Mouse (Mus musculus) granulocyte monocyte progenitor cell, adult 5-6 weeks (primary cell): Measurements from ENCODE around the gene Btg2. TPM values are rescaled to one million over a fixed set of nuclear protein-coding genes. Genes with fewer than 3 reads are reported as not detected.

Experiments used
- ATAC-seq: replicated peaks from 2 replicates; pipeline ENCODE4 v1.8.0; 2016; ENCODE audit warnings: mild to moderate bottlenecking, moderate TSS enrichment, inconsistent platforms; ENCODE audit not compliant: poor library complexity, severe bottlenecking
- total RNA-seq, 2 experiments: library from RNA; stranded (forward) in 1 of 2; stranded (reverse) in 1 of 2; fragments of 200-712, 200-1000 nt in 1 of 2; fragments of >200 nt in 1 of 2; fragmentation: Nextera tagmentation in 1 of 2; gene quantifications; 2 replicates each; pipeline ENCODE4 v1.2.3; 2014 to 2017

The Btg2 gene
- total RNA-seq, 2 experiments from 2014 or later, result 13.5 to 31.3 TPM

DNA sequence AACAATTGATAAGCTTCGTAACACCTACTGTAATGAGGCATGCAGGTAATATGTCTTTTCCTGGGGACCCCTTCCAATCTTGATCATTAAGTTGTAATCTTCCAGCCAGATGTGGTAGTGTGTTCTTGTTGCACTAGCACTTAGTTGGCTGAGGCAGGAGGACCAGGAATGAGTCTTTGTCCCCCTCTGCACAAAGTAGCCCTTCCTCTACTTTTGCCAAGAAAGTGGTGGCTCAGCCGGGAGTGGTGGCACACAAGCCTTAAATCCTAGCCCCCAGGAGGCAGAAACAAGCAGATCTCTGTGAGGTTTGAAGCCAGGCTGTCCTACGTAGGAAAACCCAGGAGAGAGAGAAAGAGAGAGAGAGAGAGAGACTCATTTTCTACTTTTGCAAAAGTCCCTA, 17.0 kb downstream of the Btg2 start:
- no peak for ATAC-seq

DNA sequence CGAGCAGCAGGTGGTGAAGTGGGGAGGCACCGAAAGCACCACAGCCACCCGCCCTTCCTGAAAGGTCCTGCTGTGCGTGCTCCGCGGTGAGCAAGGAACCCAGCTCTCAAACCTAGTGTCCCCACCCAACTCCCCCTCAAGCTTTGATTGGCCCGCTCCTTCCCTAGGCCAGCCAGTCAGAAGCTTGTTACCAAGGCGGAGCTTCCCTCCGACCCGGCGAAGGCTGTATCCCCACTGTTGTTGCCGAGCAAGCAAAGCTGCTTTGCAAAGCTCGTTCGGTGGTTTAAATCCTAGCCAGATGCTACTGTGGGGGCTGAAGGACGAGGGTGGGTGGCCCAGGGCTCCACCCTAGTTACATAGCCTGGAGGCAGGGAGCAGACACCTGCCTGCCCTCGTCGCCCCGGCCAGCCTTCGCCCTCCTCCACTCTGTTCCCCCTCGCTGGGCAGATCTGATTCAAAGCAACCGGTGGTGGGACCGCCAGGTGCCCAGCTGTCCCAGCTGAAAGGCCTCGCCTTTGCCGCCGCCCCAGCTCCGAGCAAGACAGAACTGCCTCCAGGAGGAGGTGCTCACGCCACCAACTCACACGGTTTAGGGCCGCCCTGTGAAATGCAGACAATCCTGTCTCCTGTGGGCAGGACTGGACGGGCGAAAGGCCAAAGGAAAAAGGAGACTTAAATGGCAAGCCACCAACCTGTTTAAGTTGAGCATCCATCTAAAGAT, 17.9 kb downstream of the Btg2 start:
- ATAC-seq, result peak; percentile 70

DNA sequence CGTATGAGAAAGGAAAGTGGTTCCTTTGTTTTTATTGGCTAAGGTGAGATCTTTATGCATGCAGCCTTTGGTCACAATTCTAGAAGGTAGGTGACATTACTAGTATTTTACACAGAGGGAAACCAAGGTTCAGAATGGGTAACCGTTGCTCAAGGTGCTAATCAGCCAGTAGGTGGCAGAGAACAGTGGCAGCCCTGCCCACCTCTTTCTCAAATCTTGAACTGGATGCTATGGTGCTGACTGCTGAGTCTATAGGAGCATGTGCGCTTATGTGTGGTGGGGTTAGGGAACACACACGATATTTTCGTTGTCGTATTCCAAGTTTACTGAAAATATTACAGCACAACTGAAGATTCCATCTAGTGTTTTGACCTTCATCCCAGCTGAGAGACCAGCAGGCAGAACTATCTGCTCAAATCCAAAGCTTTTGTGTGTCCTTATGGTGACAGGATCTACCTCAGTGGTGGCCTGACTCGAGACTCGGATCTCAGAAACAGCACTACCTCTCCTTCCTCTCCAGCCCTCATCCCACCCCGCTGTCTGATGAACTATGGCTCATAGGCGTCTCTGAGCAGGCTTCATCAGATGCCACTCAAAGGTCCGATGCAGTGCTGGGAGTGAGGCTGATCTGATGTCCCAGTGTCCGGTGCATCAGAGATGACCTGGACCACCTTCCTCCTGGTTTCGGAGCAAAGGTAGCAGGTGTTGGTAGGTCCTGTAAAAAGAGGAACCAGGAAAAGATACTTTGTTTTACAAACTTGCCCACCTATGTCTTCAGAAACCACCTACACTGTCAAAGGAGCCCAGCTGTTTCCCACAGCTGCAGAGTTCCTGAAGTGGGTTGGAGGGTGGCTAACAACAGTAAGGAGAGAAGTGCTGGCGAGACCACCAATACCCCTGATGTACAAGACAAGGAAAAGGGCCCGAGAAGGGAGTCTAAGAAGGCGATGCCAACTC, 18.9 kb downstream of the Btg2 start:
- ATAC-seq, result no peak

DNA sequence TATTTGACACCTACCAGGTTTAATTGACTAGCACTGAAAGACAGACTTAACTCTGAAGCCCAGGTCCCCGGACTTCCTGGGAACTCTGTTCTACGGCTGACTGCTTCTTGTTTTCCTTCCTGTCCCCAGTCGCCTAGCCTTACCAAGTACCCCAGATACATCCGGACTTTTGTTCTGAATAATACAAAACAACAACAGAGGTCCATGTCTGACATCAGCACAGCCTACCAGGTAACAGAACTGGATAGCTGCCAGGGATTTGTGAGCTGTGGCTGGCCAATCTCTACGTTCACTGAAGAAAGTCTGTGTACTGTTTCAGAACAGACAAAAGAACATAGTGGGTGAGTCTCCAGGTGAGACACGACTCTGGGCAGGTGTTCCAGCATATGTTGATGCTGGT, 20.1 kb downstream of the Btg2 start:
- ATAC-seq, result no peak

DNA sequence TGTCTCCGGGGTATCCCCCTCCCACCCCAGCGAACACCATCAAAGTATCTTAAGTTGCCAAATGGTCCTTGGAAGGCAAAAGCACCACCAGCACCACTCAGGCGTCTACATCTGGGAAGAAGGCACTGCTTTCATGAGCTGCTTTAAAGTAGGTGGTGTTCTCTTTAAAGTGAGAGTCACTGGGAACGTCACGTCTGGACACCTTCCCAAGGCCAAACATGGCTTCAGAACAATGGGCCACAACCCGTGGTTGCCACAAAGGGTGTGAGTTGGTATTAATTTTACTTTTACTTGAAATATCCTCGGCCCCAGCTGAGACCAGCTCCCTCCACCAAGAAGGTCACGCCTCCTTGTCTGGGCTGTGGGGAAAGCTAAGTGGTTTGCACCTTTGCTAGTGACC, 21.2 kb downstream of the Btg2 start:
- no peak for ATAC-seq

DNA sequence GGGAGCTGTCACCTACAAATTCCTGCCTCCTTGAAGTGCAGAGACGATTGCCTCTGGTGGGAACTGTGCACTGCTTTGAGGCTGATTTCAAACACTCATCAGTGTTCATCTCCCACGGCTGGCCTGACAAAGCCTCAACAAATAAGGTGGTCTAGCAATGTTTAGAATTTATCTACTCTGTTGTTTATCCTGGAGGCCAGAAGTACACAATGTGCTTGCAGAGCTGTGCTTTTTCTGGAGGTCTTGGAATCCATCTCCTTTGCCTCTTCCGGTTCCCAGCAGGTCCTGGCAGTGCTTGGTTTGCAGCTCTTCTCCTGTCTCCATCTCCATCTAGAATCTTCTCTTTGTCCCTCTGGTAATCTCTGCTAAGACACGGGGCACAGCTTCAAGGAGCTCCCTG, 22.6 kb downstream of the Btg2 start:
- no peak for ATAC-seq

DNA sequence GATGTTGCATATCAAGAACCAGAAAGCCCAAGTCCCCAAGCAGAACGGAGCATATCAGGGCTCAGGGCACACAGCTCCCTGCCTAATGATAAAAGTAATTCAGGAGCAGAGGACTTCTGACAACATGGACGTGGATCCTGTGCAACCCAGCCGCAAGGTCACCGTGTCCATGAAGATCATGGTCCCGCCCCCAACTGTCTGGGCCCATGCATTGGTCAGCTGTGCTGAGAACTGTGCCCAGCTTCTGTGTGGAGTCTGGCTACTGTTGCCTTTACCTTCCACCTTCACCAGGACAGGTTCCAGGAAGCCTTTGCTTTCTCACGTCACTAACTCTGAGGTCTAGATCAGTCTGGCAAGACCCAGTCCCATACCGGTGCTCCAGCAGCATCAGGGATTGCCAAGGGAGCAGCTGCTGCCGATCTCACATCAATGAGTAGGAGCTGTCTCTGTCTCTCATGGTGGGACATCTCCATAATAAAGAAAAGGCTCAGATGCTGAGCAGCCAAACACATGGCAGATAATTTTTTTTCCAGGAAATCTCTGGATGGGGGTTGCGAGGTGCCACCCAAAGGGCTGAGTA, 23.2 kb downstream of the Btg2 start:
- ATAC-seq, result no peak

DNA sequence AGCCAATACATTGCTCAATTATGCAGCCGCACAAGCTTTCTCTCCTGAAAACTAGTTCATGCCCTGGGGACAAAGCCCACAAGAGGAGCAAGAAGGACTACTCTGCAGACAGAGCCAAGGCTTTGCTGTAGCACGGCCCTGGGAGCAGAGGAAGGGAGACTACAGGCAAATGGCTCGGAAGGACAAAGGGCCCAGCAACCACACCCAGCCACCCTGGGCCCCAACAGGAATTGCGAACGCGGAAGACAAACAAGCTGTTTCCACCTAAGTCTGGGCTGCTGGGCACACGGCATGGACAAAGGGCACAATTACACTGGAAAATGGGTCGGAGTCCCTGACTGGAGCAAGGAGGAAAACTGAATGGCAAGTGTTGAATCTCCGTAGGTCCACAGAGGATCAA, 23.9 kb downstream of the Btg2 start:
- ATAC-seq, result no peak

DNA sequence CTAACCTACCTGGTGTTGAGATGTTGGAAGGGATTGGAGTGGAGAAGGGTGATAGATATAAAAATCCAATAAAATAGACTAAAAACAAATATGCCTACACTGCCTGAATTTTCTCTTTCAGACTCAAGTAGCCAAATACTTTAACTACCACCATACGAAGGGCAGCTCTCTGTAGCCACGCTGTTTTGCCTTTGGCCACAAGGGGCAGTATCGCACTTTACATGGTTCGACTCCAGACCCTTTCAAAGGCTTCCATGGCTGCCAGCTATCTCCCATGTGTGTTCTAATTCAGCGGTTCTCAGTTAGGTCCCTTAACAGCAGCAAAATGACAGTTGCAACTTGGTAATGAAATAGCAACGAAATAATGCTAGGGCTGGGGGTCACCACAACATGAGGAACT, 25.7 kb downstream of the Btg2 start:
- peak; percentile 77 for ATAC-seq

DNA sequence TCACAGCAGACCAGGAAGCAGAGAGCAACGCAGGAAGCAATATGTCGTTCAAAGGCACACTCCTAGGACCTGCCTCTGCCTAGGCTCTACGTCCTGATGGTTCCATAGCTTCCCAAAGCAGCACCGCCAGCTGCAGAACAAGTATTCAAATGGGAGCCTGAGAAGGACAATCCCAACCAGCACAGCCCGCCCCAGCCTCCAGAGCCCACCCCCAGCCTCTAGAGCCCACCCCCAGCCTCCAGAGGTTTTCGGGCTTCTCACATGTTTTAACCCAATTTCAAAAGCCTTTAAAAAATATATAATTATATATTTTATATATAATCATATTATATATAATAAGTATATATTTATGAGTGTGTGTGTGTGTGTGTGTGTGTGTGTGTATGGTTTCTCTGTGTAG, 29.4 kb downstream of the Btg2 start:
- no peak for ATAC-seq

DNA sequence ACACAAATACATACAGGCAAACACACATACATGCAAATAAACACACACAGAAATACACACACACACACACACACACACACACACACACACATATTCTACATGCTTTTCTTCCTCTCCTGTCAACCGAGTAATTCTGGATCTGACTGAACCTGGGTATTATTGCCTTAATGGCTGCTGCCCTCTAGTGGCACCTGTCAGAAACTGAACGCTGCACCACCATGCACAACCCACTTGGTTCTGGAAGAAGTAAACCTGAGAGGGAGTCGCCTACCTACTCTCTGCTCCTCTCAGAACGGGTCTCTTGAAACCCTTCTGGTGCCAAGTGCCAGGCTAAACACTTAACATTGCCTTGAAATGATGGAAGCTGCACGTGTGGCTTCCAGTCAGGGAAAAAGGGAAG, 30.2 kb downstream of the Btg2 start:
- peak; percentile 66 for ATAC-seq

DNA sequence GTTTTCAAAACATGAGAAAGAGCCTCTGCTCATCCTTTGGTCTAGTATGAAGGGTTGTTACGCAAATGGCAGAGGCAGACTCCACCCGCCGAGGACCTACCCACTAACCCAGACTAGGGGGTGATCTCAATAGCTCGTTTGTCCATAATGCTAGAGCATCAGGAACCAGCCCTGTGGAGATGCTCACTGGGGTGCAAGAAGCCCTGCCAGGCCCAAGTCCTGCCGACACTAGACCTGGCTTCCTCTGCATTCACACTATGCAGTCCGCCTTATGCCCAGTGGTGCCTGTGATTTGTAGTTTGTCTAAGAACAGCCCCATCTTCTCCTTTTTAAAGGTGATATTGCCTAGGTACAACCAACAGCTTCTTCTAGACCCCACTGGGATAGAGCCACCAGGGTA, 31.5 kb downstream of the Btg2 start:
- ATAC-seq, result no peak

DNA sequence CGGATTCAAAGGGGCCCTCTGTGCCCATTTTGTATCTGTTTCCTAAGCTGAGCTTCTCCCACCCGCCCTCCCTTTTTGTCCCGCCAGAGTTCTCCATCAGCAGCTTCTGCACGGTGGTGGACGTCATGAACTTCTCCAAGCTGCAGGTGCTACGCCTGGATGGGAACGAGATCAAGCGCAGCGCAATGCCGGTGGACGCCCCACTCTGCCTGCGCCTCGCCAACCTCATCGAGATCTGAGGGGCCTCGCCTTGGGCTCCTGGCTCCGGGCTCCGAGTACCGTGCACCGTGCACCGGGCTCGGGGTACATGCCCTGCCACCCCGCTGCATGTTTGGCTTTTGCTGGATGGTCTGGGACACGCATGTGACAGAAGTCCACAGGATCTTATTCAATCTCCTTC, 32.5 kb downstream of the Btg2 start:
- ATAC-seq, result no peak

DNA sequence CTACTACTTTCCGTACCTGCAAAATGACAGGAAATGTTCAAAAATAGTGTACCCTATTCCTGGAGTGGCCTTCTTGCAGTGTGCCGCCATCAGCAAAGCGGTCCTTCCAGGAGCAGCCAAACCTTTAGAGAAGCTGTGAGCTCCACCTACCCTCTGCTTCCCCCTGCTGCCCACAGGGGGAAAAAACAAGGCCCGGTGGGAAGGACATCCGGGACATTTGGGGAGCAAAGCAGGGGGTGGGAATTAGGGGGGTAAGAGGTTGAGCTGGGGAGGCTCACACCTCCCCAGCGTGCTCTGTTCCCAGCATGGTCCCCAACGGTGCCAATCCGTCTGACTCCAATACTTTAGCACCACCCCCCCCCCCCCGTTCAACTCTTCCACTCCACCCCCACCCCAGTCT, 32.9 kb downstream of the Btg2 start:
- ATAC-seq, result peak; percentile 70

DNA sequence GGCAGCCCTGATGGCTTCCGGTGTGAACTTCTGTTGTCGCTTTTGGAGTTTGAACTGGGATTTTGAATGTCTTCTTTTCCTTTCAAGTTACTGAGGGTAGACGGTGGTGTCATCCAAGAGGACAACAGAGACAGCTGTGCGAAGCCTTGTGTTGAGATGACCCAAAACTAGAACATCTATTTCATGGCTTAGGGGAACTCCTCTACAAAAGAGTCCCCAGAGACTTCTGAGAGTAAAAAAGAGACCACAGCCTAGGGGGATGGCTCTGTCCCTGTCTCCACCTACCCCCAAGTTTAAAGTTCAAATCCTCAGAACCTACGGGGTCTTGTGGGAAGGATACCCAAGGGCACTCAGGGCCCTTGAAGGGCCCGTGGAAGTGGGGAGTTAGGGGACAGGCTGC, 34.1 kb downstream of the Btg2 start:
- ATAC-seq, result no peak

DNA sequence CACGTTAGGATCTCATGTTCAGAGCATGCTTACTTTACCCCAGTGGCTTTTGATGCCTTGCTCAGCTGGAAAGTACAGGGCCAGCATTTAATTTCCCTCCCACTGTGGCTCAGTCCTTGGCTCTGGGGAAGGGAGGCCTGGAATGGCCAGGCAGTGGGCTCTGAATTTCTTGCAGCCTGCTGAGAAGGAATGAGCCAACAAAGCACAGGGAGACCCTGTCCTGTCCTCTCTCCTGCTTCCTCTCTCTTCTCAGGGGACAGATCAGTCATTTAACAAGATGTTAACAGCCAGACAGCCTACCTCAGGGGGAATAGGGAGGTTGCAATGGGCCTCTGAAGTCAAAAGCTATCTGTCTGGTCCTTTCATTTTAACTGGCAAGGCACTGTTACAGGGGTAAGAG, 36.6 kb downstream of the Btg2 start:
- ATAC-seq, result no peak

DNA sequence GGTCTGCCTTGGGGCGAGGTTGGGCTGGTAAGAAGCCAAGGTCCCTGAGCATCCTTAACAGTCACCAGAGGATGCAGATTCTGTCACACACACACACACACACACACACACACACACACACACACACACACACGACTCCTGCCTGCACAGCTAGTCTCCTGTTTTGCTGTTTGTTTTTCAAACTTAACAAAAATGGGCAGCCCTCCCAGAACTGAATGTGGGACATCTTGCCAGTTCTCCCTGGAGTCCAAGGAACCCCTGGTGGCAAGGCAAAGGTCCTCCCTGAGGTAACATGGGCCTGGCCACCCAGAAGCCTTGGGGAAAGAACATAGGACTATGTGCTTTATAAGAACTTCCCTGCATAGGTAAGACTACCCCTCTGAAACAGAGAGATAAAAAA, 37.0 kb downstream of the Btg2 start:
- no peak for ATAC-seq

DNA sequence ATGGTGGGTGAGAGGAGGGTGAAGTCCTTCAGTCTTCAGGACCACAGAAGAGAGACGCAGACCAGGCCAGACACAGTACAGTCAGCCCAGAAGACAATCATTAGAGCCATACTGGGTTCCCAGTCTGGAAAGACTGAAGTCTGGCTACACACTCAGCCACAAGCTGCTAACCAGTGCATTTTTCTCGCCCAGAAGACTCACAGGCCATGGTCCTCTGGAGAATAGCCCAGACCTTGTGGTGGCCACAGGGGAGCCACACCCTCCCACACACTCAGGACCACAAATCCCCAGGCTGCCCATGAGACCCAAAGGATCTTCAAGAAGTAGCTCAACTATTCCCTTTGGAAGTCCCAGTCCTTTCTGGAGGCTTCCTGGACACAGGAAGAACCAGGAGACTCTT, 39.6 kb downstream of the Btg2 start:
- ATAC-seq, result no peak

DNA sequence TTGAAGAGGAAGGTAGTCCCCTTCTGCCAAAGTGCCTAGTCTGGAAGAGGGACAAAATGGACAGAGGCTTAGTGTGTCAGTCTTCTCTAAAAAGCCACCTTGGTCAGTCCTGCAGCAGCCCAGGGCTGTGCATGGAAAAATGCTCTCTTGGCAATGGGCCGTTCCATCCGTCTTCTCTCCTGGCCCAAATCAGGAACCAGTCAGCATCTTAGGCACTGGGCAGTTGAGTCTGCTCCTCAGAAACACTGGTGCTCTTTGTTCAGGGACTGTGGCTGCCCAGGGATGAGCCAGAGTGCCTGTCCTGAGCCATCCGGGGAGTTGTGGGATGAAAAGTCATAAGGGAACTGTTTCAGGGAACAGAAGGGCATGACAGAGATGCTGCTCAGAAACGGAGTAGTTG, 40.6 kb downstream of the Btg2 start:
- ATAC-seq, result no peak

DNA sequence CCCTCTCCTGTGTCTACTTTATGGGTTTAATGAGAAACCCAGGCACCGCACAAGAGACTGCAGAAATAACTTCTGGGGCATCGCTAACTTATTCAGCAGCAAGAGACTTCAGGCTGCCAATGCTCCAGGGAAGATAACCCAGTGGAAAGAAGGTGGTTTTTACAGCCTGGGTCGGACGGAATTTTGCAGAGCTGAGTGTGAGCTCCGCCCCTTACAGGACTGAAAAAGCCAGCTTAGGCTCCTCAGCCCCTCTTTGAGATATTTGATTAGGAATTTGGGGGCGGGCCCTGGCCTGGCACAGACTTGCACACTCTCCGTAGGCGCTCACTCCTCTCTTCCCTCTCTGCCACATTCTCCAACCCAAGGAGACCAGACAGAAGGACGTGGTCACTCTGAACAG, 41.7 kb downstream of the Btg2 start, which contains the start of gene Fmod:
Gene Fmod (plus strand): TSS at position 83 of the 400 bp plus-strand sequence.
- no peak for ATAC-seq

DNA sequence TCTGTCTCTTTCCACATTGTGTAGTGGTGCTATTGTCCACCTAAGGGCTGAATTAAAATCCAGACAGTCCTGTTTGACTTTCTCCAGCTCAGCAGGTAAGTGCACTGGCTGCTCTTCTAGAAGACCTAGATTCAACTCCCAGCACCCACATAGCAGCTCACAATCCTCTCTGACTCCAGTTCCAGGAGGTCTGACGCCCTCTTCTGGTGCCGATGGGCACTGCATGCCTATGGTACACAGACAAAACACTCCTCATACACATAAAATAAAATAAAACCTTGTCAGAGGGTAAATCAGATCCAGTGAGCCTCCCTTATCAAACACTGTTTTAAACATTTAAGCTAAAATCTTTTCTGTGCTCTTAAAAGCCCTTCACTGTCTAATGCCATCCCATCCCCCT, 42.4 kb downstream of the Btg2 start:
- ATAC-seq, result no peak
